Mouse (Mus musculus): Measurements from ENCODE around the gene Lgi1.
A peak's percentile ranks its signal among the peaks of the same experiment; 100 is the strongest.

Gene Lgi1

GRCm38 (mm10) chr19:38325854-38326253 is 61.5 kb downstream of the Lgi1 start:
- no peak for DNase-seq (ENCODE audit: low spot score)

- no peak for DNase-seq (ENCODE audit: low spot score)
Observed at GRCm38 (mm10) chr19:38327002-38327401, 62.7 kb downstream of the Lgi1 start.

- DNase-seq (ENCODE audit: low spot score), result no peak
Observed at GRCm38 (mm10) chr19:38328010-38328409, 63.7 kb downstream of the Lgi1 start.

- no peak for DNase-seq (ENCODE audit: low spot score)
Observed at GRCm38 (mm10) chr19:38329257-38329656, 64.9 kb downstream of the Lgi1 start.

GRCm38 (mm10) chr19:38331072-38331471 is 66.7 kb downstream of the Lgi1 start:
- DNase-seq (ENCODE audit: low spot score), result no peak

- DNase-seq (ENCODE audit: low spot score), result no peak
Observed at GRCm38 (mm10) chr19:38332245-38332644, 67.9 kb downstream of the Lgi1 start.

- no peak for DNase-seq (ENCODE audit: low spot score)
Observed at GRCm38 (mm10) chr19:38332820-38333219, 68.5 kb downstream of the Lgi1 start.

- DNase-seq (ENCODE audit: low spot score), result no peak
Observed at GRCm38 (mm10) chr19:38336553-38336952, 72.2 kb downstream of the Lgi1 start.

- no peak for DNase-seq (ENCODE audit: low spot score)
Observed at GRCm38 (mm10) chr19:38337332-38337731, 73.0 kb downstream of the Lgi1 start.

- DNase-seq (ENCODE audit: low spot score), result no peak
Observed at GRCm38 (mm10) chr19:38339734-38340133, 75.4 kb downstream of the Lgi1 start.

GRCm38 (mm10) chr19:38343246-38343645 is 78.9 kb downstream of the Lgi1 start:
- DNase-seq (ENCODE audit: low spot score), result no peak

- DNase-seq (ENCODE audit: low spot score), result no peak
Observed at GRCm38 (mm10) chr19:38348271-38349012, 84.1 kb downstream of the Lgi1 start.

GRCm38 (mm10) chr19:38349013-38349341 is 84.6 kb downstream of the Lgi1 start:
- DNase-seq (ENCODE audit: low spot score), result no peak

- DNase-seq (ENCODE audit: low spot score), result no peak
Observed at GRCm38 (mm10) chr19:38351202-38351601, 86.9 kb downstream of the Lgi1 start.

GRCm38 (mm10) chr19:38351728-38352127 is 87.4 kb downstream of the Lgi1 start:
- no peak for DNase-seq (ENCODE audit: low spot score)

GRCm38 (mm10) chr19:38352495-38353130 is 88.3 kb downstream of the Lgi1 start:
- DNase-seq (ENCODE audit: low spot score), result peak; percentile 46

GRCm38 (mm10) chr19:38354279-38354678 is 89.9 kb downstream of the Lgi1 start:
- DNase-seq (ENCODE audit: low spot score), result no peak

GRCm38 (mm10) chr19:38354819-38355360 is 90.6 kb downstream of the Lgi1 start:
- no peak for DNase-seq (ENCODE audit: low spot score)

GRCm38 (mm10) chr19:38356211-38356828 is 92.0 kb downstream of the Lgi1 start:
- no peak for DNase-seq (ENCODE audit: low spot score)

- DNase-seq (ENCODE audit: low spot score), result no peak
Observed at GRCm38 (mm10) chr19:38357956-38358623, 93.8 kb downstream of the Lgi1 start.

- DNase-seq (ENCODE audit: low spot score), result no peak
Observed at GRCm38 (mm10) chr19:38359287-38359686, 95.0 kb downstream of the Lgi1 start.
